Mouse (Mus musculus) brain, embryonic 14.5 days (tissue): ENCODE results near the gene Ascc3. TPM values are rescaled to one million over a fixed set of nuclear protein-coding genes. Genes with fewer than 3 reads are reported as not detected.
A peak's percentile ranks its signal among the peaks of the same experiment; 100 is the strongest.

Experiments used
- DNase-seq: peaks from one replicate; pipeline ENCODE4 v3.0.0-alpha.2; 2011; ENCODE audit warnings: low read depth
- CTCF ChIP-seq: fragments of 200-500 bp; IDR thresholded peaks from 2 replicates; pipeline ENCODE4 v1.5.1; 2012; ENCODE audit warnings: inconsistent platforms, mild to moderate bottlenecking, moderate library complexity, borderline replicate concordance; ENCODE audit not compliant: insufficient read depth, insufficient read length; ENCODE audit errors: extremely low read depth
- POLR2A ChIP-seq: fragments of 200-500 bp; IDR thresholded peaks from 2 replicates; pipeline ENCODE4 v1.6.1; 2012; ENCODE audit warnings: mild to moderate bottlenecking, inconsistent platforms, borderline replicate concordance; ENCODE audit not compliant: poor library complexity, insufficient read depth, insufficient read length, severe bottlenecking; ENCODE audit errors: extremely low read depth
- polyA plus RNA-seq: library from polyadenylated mRNA; depleted of rRNA; stranded (reverse); fragments of >200 nt; gene quantifications from 2 replicates; pipeline ENCODE4 v1.2.3, GENCODE M21; 2012

Gene Ascc3
- polyA plus RNA-seq, 1 experiment = 25.1 TPM

DNA sequence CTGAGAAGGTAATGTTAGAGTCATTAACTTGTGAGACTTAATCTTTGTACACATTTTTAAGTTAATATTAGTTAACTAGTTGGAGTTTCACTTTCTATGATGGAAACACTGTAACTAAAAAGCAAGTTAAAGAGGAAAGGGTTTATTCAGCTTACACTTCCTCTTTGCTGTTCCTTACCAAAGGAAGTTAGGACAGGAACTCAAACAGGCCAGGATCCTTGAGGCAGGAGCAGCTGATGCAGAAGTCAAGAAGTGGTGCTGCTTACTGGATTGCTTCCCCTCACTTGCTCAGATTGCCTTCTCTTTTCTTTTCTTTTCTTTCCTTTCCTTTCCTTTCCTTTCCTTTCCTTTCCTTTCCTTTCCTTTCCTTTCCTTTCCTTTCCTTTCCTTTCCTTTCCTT, 97.9 kb downstream of the Ascc3 start:
- DNase-seq = no peak
- TF ChIP-seq CTCF (no peak), POLR2A (no peak)

DNA sequence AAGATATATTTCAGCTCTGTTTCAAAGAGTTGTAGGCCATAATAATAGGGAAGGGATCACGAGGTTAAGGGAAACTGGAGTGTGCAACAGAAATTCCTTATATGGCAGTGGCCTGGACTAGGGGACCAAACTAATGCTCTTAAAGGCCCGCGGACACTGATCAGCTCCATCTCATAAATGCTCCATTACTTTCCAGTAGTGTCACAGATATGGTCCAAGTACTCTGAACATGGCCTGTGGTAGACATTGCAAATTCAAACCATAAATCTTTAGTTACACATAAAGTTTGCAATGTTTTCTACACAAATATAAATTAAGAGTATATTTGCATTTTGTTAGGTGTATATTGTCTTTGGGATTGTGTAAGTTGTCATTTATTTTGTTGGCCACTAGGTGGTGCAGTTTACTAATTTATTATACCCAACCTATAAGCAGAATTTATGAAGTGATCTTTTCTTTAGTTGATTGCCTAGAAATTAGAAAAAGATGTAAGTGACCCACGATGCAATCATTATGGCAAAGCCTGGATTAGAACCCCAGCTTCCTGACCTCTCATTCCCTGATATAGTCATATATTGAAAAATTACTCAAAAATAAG, 106.5 kb downstream of the Ascc3 start:
- peak; percentile 79 for DNase-seq
- TF ChIP-seq CTCF (no peak), POLR2A (no peak)

DNA sequence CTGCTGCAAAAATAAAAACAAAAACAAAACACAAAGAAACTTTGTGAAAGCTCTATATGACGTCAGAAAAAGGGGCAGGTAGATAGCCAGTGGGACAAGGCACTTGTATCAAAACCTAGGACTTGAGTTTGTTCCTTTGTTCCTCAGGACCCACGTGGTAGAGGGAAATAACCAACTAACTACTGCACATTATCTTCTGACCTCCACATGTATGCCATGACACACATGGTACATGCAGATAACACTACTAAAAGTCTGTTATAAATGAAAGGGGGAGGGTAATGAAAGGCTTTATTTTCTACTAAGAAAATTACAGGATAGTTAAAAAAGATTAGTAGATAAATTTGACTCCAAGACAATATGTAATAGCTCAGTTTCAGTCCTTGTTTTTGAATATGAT, 109.3 kb downstream of the Ascc3 start:
- TF ChIP-seq CTCF = no peak
- TF ChIP-seq POLR2A = no peak

DNA sequence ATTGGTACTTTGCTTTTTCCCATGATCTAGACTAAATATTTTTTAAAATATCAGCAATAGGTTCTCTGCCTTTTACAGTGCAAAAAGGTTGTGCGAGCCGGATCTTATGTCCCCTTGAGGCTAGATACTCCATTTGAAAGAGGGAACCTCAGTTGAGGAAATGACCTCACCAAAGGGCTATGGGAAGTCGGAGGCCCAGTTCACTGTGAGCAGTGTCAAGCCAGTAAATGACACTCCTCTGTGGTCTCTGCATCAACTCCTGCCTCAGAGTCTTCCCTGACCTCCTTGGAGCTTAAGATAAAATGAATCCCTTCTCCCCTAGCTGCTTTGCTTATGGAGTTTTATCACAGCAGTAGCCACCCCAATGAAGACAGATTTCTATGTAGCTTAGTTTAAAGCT, 109.9 kb downstream of the Ascc3 start:
- no peak for DNase-seq
- no peak for TF ChIP-seq POLR2A
- no peak for TF ChIP-seq CTCF

More for the DNA sequence above, 109.3 kb downstream of the Ascc3 start:
- DNase-seq = no peak

DNA sequence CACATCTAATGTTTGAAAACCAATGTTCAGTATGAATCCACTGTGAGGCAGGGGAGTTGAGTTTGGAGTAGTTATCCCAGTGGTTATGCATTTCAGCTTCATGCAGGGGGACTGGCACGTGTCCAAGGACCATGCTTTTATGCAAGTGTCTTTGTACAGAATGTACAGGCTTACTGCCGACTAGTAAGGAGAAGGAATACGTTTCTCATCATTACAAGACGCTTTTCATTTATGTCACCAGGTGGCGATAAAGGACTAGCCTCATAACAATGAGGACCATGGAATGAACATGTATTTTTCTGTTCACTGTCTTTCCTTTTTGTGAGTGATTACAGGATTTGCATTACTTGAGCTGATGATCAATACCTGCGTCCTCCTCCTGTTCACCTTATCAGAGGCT, 111.7 kb downstream of the Ascc3 start:
- TF ChIP-seq POLR2A (no peak), CTCF (peak; percentile 47)
- DNase-seq = peak; percentile 95

DNA sequence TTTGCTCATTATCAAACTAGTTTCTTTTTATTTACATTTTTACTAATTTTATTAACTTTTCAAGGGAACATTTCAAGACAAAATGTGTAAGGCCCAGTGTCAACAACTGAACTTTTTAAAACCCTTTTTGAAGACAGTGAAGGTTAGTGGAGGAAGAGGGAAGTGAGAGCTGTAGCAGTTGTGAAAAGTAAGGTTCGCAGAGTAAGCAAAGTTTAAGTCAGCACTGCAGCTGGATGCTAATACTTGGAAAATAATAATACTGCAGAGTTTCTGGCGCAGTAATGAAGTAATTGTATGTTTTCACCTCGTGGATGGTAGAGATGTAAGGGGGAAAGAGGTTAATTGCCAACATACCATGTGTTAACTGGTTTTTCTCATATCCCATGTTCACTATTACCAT, 112.4 kb downstream of the Ascc3 start:
- TF ChIP-seq POLR2A (no peak), CTCF (no peak)
- no peak for DNase-seq

DNA sequence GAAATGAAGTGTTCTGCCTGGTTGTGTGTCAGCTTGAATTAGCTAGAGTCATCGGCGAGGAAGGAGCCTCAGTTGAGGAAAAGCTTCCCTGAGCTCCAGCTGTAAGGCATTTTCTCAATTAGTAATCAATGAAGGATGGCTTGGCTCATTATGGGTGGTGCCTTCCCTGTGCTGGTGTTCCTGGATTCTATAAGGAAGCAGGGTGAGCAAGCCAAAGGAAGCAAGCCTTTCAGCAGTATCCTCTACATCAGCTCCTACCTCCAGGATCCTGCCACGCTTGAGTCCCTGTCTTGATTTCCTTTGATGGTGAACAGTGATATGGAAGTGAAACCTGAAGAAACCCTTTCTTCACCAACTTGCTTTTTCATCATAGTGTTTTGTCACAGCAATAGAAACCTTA, 118.8 kb downstream of the Ascc3 start:
- no peak for TF ChIP-seq POLR2A
- TF ChIP-seq CTCF = no peak
- peak; percentile 31 for DNase-seq

DNA sequence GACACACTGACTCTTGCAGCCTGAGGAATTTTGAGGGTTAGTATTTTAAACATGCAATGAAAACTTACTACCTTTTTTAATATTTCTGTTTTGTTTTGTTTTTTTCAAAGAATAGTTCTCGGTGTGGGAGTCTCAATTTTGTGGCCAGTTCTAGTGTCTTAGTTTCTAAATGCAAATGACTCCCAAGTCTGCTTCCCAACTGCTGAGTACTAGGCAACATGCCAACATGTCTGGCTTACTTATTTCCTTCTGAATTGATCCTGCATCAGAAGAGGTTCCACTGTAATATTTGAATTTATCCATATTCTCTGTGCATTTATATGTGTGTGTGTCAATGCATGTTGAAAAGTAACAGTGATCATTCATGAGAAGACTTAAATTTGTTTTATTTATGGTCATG, 119.3 kb downstream of the Ascc3 start:
- peak; percentile 74 for DNase-seq
- TF ChIP-seq CTCF = no peak
- no peak for TF ChIP-seq POLR2A

DNA sequence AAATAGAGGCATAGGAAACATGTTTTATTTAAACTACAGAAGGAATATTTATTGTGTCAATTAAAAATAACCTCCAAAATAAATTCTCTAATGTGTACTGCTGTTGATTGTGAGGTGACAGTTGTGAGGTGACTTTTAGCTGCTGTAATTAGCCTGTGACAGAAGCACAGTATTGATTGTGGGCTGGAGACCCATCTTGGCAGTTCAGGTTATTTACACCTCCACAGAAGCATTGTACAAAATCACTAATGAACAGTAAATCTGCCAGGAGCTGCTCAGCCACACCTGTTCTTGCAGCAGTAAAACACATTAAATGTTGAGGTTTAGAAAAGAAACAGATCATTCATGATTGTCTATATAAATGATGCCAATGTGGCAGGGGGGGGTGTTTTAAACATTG, 141.0 kb downstream of the Ascc3 start:
- TF ChIP-seq POLR2A = no peak
- TF ChIP-seq CTCF = no peak

DNA sequence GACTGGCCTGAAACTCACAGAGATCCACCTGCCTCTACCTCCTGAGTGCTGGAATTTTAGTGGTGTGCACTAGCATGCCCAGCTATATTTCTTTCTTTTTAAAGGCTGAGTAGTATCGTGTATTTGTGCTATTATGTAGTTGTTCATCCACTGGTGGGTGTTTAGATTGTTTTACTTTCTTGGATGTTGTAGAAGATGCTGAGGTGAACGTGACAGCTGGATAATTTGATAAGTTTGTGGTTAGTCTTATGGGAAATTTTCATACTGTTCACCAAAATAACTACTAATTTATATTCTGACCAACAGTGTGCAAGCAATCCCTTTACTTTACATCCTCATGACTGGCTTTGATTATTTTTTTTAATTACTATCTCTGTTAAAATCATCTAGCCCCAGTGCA, 169.6 kb downstream of the Ascc3 start:
- no peak for DNase-seq
- TF ChIP-seq CTCF = no peak
- no peak for TF ChIP-seq POLR2A

More for the DNA sequence above, 141.0 kb downstream of the Ascc3 start:
- DNase-seq = peak; percentile 41

DNA sequence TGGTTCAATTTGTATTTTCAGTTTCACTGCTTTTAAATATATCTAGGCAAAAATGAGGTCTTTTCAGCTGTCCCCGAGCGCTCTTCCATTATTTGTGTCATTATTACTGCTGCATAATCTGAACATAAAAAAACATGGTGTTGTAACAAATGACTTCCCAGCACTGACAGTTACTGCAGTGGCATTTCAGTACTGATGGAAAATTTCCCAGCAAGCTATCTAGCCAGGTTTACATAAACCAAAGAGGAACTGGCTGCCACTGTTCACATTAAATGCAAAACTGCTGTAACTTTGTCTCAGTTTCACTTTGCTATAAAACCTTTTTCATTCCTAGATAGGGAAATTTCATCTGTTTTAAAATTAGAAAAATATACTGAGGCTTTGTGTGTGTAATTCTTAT, 170.5 kb downstream of the Ascc3 start:
- TF ChIP-seq POLR2A (no peak), CTCF (no peak)
- peak; percentile 7 for DNase-seq

DNA sequence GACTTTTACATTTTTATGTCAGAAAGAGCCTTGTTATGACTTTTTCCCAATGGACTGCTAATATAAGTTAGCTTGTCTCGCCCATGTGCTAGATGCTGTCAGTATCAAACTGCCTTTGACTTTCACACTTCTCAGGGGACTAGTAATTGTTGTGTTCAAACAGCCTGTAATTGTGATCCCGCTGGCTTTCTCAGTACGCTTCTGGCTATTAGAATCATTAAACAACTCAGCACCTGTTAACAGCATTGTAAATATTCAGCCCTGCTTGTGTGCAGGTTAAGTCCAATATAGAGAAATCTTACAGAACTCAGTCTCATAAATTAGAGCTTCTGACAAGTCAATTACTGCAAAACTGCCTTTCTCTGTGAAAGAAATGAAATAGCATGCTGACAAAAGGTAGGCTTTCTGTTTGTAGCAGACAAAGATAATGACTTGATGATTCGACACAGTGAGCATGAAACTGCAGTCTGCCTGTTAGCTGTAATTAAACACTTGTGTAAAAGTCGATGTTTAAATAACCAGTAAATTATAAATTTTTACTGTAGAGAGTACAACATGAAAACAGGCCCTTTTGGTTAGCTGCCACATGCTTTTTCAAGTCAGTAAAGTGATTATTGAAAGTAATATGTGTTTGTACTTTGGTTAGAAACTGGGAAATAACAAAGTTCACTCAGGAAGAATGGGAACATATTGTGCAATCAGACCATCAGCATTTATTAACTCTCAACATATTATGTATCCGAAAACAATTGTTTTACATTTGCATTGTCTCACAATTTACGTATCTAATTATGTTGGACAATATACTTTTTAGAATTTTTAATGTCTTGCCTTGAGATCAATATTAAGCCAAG, 171.2 kb downstream of the Ascc3 start:
- peak; percentile 78 for DNase-seq
- TF ChIP-seq CTCF (no peak), POLR2A (no peak)

DNA sequence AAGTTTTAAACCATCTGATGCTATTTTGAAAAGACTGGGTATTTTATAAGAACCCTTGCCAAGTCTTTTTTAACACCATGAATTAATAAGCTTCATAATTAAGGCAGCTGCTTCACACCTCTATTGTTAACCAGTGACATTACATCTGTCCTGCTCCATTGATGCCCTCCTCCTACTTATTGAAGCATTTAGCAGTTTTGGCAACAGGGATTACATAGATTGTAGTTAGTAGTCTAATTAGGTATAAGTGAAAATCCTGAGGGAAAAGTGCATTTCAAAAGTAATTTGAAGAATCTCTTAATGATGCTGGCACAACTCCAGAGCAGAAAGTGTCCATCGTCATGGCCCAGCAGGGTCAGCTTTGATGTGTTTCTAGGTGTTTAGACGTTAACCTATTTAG, 180.3 kb downstream of the Ascc3 start:
- peak; percentile 89 for DNase-seq
- TF ChIP-seq CTCF (no peak), POLR2A (no peak)
